Mouse (Mus musculus) embryo, embryonic 10.5 days (tissue): ENCODE data around the gene Hic2.
A peak's percentile ranks its signal among the peaks of the same experiment; 100 is the strongest.

Experiments
- DNase-seq: peaks from one replicate; pipeline ENCODE4 v3.0.0-alpha.2; 2015; ENCODE audit warnings: low spot score

Hic2 gene

GRCm38 (mm10) chr16:17233702-17234498, 528 bp downstream of the Hic2 start:
- peak; percentile 81 for DNase-seq

DNA sequence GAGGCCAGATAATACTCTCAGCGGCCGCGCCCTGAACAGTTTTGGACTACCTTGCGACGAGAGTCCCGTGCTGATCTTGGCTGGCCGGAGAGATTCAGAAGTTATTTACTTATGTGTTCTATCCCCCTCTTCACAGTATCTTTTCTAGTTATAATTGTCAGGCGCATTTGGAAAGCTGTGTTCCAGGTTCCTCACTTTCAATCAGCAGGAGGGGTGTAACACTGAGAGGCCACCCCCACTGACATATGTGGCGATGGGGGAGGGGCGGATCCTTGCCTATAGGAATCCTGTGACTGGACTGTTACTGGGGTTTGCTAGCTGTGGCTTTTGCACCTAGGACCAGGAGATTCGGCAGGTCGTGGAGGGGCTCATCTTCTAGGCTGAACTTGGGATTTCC, 1.1 kb downstream of the Hic2 start:
- peak; percentile 75 for DNase-seq

DNA sequence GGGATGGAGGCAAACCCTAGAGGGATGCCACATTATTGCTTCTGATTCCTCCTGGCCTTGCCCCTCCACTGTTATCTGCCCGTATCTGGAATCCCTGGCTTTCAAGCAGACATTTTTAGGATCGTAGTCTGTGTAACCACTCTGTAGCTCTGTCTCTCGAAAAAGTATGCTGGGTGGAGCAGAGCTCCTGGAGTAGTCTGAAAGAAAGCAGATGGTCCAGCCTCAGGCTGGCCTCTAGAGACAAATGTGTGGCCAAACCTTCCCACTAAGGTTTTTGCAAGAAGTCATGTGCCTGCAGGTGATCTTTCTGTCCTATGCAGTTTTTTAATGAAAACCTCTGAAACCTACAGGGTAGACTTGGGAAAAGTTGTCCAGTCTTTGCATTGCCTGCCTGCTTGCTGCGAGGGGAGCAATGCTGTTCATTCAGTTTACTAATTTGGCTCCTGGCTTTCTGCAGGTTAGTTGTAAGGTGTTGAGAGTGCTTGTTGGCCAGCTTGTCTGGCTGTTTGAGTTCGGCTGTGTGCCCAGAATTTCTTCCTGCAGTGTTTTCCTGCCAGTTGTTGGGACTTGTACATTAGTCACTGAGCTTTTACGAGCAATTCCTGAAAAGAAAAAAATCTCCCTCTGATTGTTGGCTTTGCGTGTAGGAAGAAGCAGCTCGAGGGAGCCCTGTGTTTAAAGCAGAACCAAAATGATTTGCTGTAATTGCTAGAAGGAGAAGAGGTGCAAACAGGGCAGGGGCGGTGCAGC, 1.7 kb downstream of the Hic2 start:
- DNase-seq = no peak

- no peak for DNase-seq
Measured at GRCm38 (mm10) chr16:17237634-17238033, 4.3 kb downstream of the Hic2 start.

- no peak for DNase-seq
Measured at GRCm38 (mm10) chr16:17239409-17239808, 6.0 kb downstream of the Hic2 start.

DNA sequence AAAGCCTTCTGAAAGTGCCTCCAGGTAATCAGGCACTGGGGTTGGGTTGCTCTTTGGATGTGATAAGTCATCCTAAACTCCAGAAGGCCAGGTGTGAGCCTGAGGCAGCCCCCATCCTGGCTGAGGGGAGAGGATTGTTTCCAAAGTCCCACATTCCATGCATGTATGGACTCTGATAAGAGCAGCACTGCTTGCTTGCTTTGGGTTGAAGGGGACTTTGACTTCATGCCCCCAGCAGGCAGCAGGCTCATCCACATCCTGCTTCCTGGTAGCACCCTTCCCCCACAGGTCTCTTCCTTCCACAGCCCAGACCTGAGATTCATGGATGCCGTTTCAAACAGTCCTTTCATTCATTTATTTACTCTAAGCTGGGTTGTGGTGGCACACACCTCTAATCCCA, 10.4 kb downstream of the Hic2 start:
- no peak for DNase-seq

- no peak for DNase-seq
Measured at GRCm38 (mm10) chr16:17244996-17245395, 11.6 kb downstream of the Hic2 start.

DNA sequence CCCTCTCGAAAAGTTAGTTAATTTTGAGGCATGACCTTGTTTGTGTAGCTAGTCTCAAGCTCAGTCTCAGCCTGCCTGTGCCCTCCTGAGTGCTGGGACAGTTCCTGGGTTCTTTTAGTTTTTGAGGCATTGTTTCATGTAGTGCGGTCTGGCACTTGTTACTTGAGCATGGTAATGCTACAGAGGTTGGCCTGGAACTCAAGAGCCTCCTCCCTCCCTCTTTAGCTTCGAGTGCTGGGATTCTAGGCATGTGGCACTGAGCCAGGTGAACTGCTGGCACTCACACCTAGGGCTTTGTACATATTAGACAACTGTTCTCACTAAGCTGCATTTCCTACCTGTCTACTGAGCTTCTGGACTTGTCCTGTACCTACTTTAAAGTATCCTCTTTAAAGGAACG, 14.4 kb downstream of the Hic2 start:
- no peak for DNase-seq

DNA sequence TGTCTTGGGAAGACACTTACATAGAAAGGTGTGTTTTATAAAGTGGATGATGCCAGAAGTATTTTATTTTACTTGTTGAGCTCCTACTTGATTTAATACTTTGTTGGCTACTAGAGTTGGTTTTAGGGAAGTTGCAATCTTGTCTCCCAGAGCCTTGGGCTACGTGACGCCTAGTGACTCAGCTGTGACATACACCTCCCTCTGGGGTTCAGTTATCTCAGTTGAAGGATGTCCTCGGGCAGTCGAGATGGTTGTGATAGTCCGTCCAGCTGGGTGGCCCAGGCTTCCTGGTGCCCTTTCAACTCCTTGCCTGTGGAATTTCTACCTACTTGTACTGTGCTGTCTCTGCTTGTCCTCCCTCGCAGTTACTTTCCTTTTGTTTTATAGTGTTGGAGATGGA, 15.8 kb downstream of the Hic2 start:
- DNase-seq = no peak

GRCm38 (mm10) chr16:17251539-17251938, 18.2 kb downstream of the Hic2 start:
- no peak for DNase-seq

DNA sequence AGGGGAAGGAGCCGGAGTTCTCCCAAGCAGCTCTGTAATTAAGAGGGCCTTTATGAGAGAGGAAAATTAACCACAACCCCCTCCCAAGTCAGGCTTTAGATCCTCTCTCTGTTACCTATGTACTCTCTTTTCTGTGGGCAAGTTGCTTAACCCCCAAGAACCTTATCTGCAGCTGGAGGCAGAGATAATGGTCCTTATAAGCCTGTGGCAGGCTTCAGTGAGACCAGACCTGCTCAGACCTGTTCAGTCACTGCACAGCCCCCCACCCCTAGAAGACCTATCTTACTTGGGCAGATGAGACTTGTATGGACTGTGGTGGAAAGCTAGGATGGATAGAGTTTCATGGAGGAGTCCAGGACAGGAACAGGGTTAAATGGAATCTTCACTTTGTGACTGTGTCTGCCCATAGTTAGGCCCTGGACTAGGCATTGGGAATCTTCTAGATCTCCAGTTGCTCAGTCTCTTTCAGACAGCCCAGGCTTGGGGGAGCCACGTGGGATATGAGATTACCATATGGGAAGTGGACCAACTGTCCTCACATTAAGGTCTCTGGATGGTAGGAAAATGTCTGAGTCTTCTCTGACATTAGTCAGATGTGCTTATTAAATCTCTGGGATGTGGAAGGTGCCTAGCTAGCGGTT, 18.8 kb downstream of the Hic2 start:
- no peak for DNase-seq

DNA sequence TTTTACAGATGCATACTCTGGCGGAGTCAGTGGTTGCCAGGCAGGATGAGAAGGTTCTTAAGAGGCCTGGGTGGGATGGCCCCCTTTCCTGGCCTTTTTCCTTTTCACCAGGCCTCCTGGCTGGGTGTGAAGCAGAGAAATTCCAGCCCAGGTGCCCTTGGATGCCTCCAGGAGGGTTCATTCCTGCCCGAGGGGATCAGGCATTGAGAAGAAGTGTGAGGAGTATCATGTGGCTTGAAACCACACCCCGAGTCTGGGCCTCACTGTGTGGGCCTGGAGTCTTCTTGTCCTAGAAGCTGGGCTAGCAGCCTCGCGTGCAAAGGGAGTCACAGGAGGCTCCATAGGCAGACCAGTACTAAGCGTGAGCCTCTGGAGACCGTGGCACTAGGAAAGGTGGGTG, 19.5 kb downstream of the Hic2 start:
- no peak for DNase-seq

DNA sequence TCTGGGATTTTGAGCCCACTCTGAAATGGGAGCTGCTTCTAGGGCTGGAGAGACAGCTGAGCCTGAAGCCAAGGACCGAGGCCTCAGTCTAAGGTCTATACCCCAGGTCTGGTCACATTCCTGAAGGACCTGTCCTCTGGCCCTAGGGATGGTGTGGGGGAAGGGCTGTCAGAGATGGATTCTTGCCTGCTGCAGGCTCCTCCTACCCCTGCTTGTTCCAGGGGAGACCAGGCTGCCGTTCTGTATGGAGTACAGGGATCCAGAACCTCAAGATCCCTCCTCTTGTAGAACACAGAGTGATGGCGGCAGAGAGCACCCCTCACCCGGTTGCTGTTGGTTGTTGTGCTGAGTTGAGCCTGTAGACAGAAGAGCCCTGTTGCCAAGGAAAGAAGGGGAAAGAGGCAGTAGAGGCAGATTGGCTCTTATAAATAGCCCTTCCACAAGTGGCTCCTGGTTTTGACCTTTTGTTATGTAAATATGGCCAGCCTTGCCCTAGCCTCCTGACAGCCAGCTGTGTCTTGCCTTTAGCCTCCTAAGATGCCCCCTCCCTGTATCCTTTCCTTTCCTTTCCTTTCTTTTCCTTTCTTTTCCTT, 20.7 kb downstream of the Hic2 start:
- DNase-seq = peak; percentile 37

- no peak for DNase-seq
Measured at GRCm38 (mm10) chr16:17255270-17255669, 21.9 kb downstream of the Hic2 start.

GRCm38 (mm10) chr16:17257359-17257821, 24.0 kb downstream of the Hic2 start:
- no peak for DNase-seq

- no peak for DNase-seq
Measured at GRCm38 (mm10) chr16:17258917-17259316, 25.5 kb downstream of the Hic2 start.

DNA sequence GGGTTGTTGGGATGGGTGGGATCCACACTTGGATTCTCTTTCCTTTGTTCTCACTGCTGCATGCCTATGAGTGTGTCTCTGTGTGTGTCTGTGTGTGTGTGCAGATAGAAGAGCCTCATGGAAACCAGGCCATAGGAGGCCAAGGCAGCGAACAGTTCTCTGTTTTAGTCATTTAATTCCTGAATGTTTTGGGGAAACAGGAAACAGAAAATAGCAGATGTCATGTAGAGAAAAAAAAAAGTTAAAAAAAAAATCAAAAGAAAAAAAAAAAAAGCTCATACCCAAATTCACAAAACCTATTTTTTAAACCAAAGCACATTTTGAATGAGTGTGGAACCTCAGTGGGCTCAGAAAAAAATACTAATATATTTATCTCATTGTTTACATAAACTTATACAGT, 28.0 kb downstream of the Hic2 start:
- DNase-seq = no peak

- DNase-seq = no peak
Measured at GRCm38 (mm10) chr16:17266113-17266512, 32.7 kb downstream of the Hic2 start.

- DNase-seq = no peak
Measured at GRCm38 (mm10) chr16:17267937-17268336, 34.6 kb downstream of the Hic2 start.

DNA sequence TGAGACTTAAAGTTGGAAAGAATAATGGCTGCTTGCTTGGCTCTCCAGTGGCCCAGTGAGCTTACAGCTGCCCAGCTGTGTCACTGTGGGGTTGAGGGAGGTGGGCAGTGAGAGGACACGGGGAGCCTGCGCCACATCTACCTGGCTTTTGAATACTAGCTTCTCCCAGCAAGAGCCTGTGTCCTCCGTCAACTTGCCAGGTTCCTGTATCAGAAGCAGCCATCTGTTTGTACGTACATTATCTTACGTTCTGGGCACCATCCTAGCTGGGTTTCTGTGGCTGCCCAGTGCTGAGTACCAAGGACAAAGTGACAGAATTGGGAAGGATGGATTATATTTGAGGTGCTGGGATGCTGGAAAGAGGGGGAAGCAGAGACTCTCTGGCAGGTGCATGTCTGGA, 36.5 kb downstream of the Hic2 start:
- no peak for DNase-seq

- no peak for DNase-seq
Measured at GRCm38 (mm10) chr16:17271124-17271523, 37.8 kb downstream of the Hic2 start.

DNA sequence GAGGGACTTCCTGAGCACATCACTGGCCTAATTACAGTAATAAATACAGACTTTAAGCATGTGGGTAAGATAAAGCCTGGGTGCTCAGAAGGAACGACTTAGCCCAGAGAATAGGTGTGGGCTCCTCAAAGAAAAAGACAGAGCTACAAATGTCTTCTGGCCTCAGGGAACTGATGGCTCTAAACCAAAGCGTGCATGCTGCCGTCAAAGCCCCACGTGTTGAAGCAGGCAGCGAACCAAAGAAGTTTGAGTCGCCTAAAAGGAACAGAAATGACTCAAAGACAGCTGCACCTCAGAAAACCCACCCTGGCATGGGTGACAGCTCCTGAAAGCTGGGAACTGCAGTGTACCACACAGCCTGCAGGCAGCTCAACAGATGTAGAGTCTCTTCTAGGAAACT, 38.5 kb downstream of the Hic2 start:
- no peak for DNase-seq

DNA sequence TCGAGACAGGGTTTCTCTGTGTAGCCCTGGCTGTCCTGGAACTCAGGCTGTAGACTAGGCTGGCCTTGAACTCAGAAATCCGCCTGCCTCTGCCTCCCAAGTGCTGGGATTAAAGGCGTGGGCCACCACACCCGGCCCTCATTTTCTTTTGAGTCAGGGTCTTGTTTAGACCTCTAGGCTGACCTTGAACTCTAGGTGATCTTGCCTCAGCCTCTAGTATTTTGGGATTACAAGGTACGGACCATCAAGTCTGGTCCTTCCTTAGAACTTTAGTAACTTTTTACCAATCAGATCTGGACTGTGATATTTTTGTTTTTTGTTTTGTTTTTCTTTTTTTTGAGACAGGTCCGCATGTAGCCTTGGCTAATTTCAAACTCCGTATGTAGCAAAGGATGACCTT, 42.3 kb downstream of the Hic2 start, which contains the start of gene Tmem191c:
Gene Tmem191c (plus strand): TSS at position 357 of the 400 bp plus-strand sequence.
- DNase-seq = no peak
